Mouse (Mus musculus) embryonic fibroblast, embryonic 13.5 days (primary cell): ENCODE data around the gene Hip1. TPM values are rescaled to one million over a fixed set of nuclear protein-coding genes. Genes with fewer than 3 reads are reported as not detected.
"Not testable (repeated sequence)": the region's sequence is repeated elsewhere in the genome, so short reads cannot be mapped to it uniquely, and the experiment has no call there.

ENCODE experiments used
- H3K27ac ChIP-seq: 2 replicates; pipeline ENCODE4 v1.5.1; 2012; ENCODE audit warnings: low read length, control low read depth, inconsistent platforms; ENCODE audit not compliant: insufficient read depth
- H3K4me1 ChIP-seq: 2 replicates; pipeline ENCODE4 v1.6.1; 2011; ENCODE audit warnings: low read length; ENCODE audit not compliant: control insufficient read depth, insufficient read depth
- H3K4me3 ChIP-seq: 2 replicates; pipeline ENCODE4 v1.5.1; 2011; ENCODE audit warnings: mild to moderate bottlenecking, control low read depth, low read length; ENCODE audit not compliant: insufficient read depth
- CTCF ChIP-seq: IDR thresholded peaks from 2 replicates; pipeline ENCODE4 v1.5.1; 2011; ENCODE audit warnings: mild to moderate bottlenecking, control low read depth, low read length, moderate library complexity, borderline replicate concordance; ENCODE audit not compliant: insufficient read depth
- POLR2A ChIP-seq: IDR thresholded peaks from 2 replicates; pipeline ENCODE4 v1.6.1; 2011; ENCODE audit warnings: low read depth, mild to moderate bottlenecking, control low read depth, low read length, moderate library complexity
- polyA plus RNA-seq: library from polyadenylated mRNA; stranded (reverse); fragments of >200 nt; gene quantifications from 2 replicates; pipeline ENCODE4 v1.2.4, GENCODE M21; 2011; ENCODE audit warnings: low read depth; ENCODE audit not compliant: missing spikeins, insufficient read length

The Hip1 gene
- polyA plus RNA-seq, 1 experiment = 44.2 TPM

GRCm38 (mm10) chr5:135457961-135458360, 87.0 kb downstream of the Hip1 start:
- Histone ChIP-seq H3K4me3 (no peak overlapping the region), H3K27ac (no peak overlapping the region), H3K4me1 (no peaks in the 10 kb centered on the region)
- TF ChIP-seq CTCF = no peak
- no peak for TF ChIP-seq POLR2A

GRCm38 (mm10) chr5:135456515-135456914, 88.4 kb downstream of the Hip1 start:
- no peak overlapping the region for H3K4me3 ChIP-seq
- TF ChIP-seq POLR2A (no peak), CTCF (no peak)

GRCm38 (mm10) chr5:135454256-135454655, 90.7 kb downstream of the Hip1 start:
- no peak overlapping the region for H3K27ac ChIP-seq
- no peak for TF ChIP-seq POLR2A
- TF ChIP-seq CTCF = no peak
- H3K4me1 ChIP-seq = no peaks in the 10 kb centered on the region
- H3K4me3 ChIP-seq = no peak overlapping the region

More at GRCm38 (mm10) chr5:135456515-135456914, 88.4 kb downstream of the Hip1 start:
- no peak overlapping the region for H3K27ac ChIP-seq
- no peaks in the 10 kb centered on the region for H3K4me1 ChIP-seq

- H3K4me3 ChIP-seq, H3K4me1 ChIP-seq, H3K27ac ChIP-seq: not testable (repeated sequence)
Observed at GRCm38 (mm10) chr5:135451559-135451958, 93.4 kb downstream of the Hip1 start.

- Histone ChIP-seq H3K4me3 (no peak overlapping the region), H3K27ac (no peak overlapping the region), H3K4me1 (no peaks in the 10 kb centered on the region)
- TF ChIP-seq CTCF (no peak), POLR2A (no peak)
Observed at GRCm38 (mm10) chr5:135451100-135451499, 93.8 kb downstream of the Hip1 start.

GRCm38 (mm10) chr5:135445755-135446154, 99.2 kb downstream of the Hip1 start:
- Histone ChIP-seq H3K27ac (no peak overlapping the region), H3K4me1 (no peaks in the 10 kb centered on the region), H3K4me3 (no peak overlapping the region)
- TF ChIP-seq CTCF = no peak
- no peak for TF ChIP-seq POLR2A

GRCm38 (mm10) chr5:135442430-135442829, 102.5 kb downstream of the Hip1 start:
- Histone ChIP-seq H3K4me3 (no peak overlapping the region), H3K27ac (no peak overlapping the region), H3K4me1 (no peaks in the 10 kb centered on the region)
- TF ChIP-seq CTCF = no peak
- TF ChIP-seq POLR2A = no peak

GRCm38 (mm10) chr5:135435039-135435438, 109.9 kb downstream of the Hip1 start:
- TF ChIP-seq CTCF (no peak), POLR2A (no peak)
- no peak overlapping the region for H3K27ac ChIP-seq
- no peak overlapping the region for H3K4me3 ChIP-seq
- H3K4me1 ChIP-seq = no peaks in the 10 kb centered on the region

GRCm38 (mm10) chr5:135433861-135434260, 111.1 kb downstream of the Hip1 start:
- no peak overlapping the region for H3K4me3 ChIP-seq
- no peak overlapping the region for H3K27ac ChIP-seq
- H3K4me1 ChIP-seq = no peaks in the 10 kb centered on the region
- TF ChIP-seq POLR2A (no peak), CTCF (no peak)

GRCm38 (mm10) chr5:135431111-135431510, 113.8 kb downstream of the Hip1 start:
- no peak overlapping the region for H3K4me3 ChIP-seq
- H3K27ac ChIP-seq = no peak overlapping the region
- TF ChIP-seq CTCF (no peak), POLR2A (no peak)
- no peaks in the 10 kb centered on the region for H3K4me1 ChIP-seq

GRCm38 (mm10) chr5:135428786-135429185, 116.1 kb downstream of the Hip1 start:
- Histone ChIP-seq H3K4me3 (no peak overlapping the region), H3K4me1 (no peaks in the 10 kb centered on the region), H3K27ac (no peak overlapping the region)
- TF ChIP-seq POLR2A = no peak
- TF ChIP-seq CTCF = 0 out of 2 replicates have a peak, but pooled peaks have one; percentile 6
